Mouse (Mus musculus): ENCODE data around the gene Morc3.

DNA sequence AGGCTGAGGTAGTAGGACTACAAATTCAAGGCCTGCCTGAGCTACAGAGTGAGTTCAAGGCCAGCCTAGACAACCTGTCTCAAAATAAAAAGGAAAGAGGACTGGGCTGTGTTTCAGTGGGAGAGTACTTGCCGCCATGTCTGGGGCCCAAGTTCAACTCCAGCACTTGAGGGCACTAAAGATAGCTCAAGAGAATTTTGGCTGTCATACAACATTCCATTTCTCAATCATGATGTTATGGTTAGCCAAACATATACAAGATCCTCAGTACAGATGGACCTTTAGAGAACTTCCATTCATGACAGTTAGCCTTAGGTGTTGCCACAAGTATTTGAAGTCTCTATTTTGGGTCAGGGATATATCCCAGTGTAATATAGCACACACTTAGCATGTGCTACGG lies 2.2 kb downstream of the Morc3 start:
- TF ChIP-seq CTCF (IDR thresholded peaks at IDR 0.05; ENCODE audit: borderline replicate concordance, insufficient read depth, low read depth, low read length) = no peak
- TF ChIP-seq POLR2A (IDR thresholded peaks at IDR 0.05; ENCODE audit: borderline replicate concordance, insufficient read depth, low read length) = no peak

All from cerebellum, adult 2 months (tissue).